Mouse (Mus musculus) gastrocnemius, postnatal 36 days (tissue): ENCODE measurements around the gene Xk. TPM values are rescaled to one million over a fixed set of nuclear protein-coding genes. Genes with fewer than 3 reads are reported as not detected.
"Not testable (repeated sequence)": the region's sequence is repeated elsewhere in the genome, so short reads cannot be mapped to it uniquely, and the experiment has no call there.

Experiments
- DNase-seq, 2 experiments: peaks; one replicate each; pipeline ENCODE4 v3.0.0; 2022
- intact Hi-C: fragments of 180-260 bp; cut with DNase I; formaldehyde crosslinking; loops from one replicate; pipeline ENCODE4 v1.15.1; 2025
- long read RNA-seq, 2 experiments: library from polyadenylated mRNA; stranded (forward); transcript quantifications; one replicate each; pipeline ENCODE4 v2.0.0; 2021
- total RNA-seq, 2 experiments: library from RNA; stranded (reverse); gene quantifications; 2 replicates each; pipeline ENCODE4 v1.2.3; 2021

The Xk gene
- 1 to 10 TPM; 3.5 to 4.2 TPM for total RNA-seq
- long read RNA-seq, experiment 1, full-length matches to known transcripts: 1 of 1 reads
- long read RNA-seq, experiment 1, partial matches to known transcripts: 0 of 1 reads
- long read RNA-seq, experiment 1, other reads (novel, unspliced or antisense): 0 of 1 reads
- long read RNA-seq, experiment 2, full-length matches to known transcripts: 1 of 3 reads
- long read RNA-seq, experiment 2, partial matches to known transcripts: 0 of 3 reads
- long read RNA-seq, experiment 2, other reads (novel, unspliced or antisense): 2 of 3 reads

DNA sequence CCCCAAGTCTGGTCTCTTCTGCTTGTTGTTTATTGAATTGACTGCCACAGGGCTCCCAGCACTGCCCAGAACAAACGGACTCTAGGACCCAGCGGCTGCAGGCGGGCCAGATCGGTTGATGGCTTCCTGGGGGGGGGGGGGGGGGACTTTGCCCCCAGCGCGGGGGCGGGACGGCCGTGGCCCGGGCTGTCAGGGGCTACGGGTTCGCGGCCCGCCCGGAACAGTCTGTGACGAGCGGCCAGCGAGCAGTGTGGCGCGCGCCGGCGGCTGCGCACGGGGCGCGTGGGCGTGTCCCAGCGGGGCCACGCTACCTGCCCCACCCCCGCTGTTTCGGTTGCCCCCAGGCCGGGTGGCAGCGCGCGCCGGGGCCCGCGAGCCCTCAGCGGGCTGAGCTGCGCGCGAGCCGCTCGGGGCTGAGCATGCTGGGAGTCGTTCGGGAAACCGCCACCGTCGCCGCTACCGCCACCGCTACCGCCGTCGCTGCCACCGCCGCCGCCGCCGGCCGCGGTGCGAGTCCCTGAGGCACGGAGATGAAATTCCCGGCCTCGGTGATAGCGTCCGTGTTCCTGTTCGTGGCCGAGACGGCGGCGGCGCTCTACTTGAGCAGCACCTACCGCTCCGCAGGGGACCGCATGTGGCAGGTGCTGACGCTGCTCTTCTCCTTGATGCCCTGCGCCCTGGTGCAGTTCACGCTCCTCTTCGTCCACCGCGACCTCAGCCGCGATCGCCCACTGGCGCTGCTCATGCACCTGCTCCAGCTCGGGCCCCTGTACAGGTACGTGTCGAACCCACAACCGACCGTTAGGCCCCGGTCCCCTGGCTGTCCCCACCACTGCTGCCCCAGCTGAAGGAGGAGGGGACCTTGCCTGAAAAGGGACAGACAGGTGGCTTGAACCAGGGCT, at the start of gene Xk:
Gene Xk, plus strand, starts transcription at position 297 of the 902 bp plus-strand sequence.
- peak; percentile 16 to 35 for DNase-seq
- intact Hi-C loops: no loop called here

DNA sequence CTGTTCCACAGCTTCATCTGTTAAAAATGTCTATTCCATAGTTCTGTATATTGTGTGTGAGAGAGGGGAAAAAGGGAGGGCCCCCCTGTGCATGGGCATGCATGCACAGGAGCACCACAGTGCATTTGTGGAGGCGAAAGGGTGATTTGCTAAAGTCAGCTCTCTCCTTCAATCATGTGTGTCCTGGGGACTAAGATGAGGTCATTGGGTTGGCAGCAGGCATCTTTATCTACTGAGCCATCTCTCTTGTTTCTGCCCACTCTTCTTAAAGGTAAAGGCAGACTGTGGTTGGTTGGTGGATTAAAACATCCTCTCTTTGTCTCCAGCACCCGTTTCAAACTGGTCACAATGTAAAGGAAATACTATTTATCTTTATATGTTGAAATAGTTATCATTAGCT, 45.5 kb upstream of the Xk start:
- intact Hi-C loops: no loop called here
- DNase-seq: no peak

DNA sequence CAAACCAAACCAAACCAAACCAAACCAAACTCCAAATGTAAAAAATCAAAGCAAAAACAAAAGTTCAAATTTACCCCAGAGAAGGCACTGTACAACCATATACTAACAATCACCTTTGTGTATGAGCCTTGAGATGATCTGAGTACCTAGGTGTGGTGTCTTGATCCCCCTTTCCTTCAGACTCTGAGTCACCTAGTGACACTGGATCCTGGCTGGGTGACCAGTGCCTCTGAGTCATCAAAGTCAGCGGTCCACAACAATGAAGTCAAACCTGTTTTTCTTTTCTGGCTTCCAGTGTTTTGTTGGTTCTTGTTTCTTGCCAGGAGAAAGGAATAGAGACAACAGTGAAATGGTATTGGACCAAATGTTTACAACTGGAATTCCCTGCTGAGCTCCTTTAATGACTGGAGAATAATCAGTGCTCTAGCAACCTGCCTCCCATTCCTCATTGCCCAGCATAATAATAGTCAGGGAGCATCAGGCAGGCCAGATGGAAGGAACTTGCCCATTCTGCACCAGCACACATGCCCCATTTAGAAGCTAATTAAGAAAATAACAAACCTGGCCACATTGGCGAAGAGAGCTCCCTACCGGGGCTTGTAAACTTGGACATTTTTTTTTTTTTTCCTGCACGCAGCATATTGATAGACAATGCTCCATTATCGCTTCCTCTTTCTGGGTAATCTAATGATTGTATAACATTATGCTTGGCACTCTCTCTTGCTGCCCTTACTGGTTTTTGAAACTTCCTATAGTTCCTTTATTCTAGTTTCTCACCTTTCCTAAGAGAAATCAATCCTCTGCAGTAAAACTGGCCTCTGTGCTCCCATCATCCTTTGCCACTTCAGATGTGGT, 31.6 kb upstream of the Xk start:
- intact Hi-C loops: no loop called here
- DNase-seq: no peak

DNA sequence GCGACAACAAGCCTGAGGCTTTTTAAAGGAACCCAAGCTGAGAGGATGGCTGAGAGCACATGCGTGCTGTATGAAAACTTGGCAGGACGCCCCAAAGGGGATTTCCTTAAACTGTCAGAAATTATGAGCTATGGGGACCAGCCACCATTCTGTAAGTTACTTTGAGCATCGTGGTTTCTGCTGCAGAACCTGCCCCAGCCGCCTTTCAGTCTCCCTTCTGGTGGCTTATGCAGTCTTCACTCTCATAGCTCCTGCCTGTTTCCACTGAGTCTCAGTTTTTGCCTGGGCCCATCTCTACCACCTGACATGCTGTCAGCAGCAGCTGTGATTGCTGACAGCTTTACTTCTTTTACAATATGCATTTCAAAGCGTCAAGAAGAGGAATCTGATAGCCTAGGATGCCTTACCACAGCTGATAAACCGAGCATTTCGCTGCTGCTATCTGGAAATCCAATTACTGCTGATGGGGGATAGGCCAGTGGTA, 29.1 kb upstream of the Xk start:
- no peak for DNase-seq
- intact Hi-C loops: no loop called here

- intact Hi-C loops: no loop called here
- no peak for DNase-seq
Observed at GRCm38 (mm10) chrX:9244603-9245336, 27.8 kb upstream of the Xk start.

DNA sequence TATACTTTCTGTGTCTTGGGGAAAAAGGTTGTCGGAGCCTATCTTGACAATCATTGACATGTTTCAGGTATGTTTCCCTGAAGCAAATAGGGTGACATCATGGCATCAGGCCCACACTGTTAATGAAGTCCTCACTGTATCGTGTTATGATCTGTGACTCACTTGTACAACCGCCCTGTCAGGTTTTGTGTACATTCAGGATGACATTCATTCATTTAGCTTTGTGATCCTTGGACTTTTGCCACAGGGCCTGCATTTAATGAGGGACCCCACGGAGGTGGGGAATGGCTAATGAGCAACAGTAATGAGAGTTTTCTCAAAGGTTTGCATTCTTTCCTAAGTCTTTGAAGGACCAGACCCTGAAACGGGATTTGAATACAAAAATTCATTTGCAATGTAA, 23.6 kb upstream of the Xk start:
- DNase-seq: no peak
- intact Hi-C loops: no loop called here

DNA sequence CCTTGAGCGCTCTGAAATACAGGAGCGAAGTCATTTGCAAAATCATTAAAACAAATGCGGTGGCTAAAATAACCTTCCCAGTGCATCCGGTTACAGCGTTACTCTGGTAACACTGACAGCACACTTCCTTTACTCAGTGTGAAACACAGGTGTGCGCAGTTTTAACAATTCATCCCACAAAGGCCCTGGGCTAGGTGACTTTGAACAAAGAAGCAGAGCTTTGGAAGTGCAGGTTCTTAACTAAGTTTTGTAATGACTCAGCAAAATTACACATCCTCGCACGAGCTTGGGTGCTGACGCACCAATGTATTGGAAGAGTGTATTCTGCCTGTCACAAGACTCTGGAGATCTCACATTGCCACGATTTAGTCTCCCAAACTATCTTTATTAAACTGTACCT, 18.6 kb upstream of the Xk start:
- intact Hi-C loops: no loop called here
- no peak for DNase-seq

DNA sequence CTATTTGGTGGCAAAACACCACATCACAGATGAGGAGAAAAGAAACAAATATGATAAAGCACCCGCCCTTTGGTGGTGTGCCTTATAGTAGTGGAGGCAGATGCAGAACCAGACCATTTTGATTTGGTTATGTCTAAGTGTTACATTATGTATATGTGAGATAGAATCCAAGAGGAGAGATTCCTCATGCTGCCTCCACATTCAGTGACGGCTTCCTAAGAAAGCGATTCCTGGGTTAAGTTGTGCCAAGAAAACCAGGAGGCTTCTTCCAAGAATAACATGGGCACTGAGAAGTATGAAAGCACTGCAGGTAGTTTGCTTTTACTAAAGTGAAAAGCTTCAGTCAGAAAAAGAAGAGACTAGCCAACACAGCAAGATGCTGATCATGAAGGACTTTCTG, 17.7 kb upstream of the Xk start:
- intact Hi-C loops: no loop called here
- DNase-seq: no peak

DNA sequence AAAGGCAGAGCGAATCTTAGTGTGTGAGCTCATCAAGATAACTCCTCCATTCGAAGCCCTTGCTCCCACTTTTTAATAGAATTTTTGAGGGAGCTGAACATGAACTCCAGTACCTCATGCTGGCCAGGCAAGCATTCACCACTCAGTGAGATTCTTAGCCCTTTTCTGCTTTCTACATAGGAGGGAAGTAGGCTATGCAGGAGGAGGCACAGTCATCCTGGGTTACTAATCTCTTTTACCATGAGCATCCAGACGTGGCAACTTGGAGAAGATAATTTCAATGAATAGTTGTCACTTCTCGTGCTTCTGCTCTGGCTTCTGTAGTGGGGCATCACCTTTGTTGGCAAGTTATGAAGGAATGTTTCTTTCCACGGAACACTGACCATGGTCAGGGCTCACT, 15.8 kb upstream of the Xk start, which contains the start of gene Gm14862:
Gene Gm14862, minus strand, starts transcription at position 134 of the 400 bp plus-strand sequence.
- intact Hi-C loops: no loop called here
- DNase-seq: no peak

- DNase-seq: no peak
- intact Hi-C loops: no loop called here
Observed at GRCm38 (mm10) chrX:9257831-9258230, 14.7 kb upstream of the Xk start.

DNA sequence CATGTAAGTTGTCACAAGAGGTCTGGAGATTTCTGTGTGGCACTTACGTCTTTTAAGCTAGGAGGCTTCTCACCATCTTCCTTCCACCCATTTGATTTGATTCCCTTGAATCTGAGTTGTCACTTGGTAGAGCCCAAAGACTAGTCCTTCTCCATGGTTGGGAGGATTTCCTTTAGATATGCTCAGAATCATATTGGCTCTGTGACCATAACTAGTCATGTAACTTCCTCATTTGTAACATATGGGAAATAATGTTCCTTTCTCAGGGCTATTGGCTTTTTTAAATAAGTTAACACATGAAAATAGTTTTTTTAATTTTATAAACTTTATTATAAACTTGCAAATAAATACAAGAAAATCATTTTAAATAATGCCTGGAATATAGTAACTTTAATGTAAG, 13.3 kb upstream of the Xk start:
- intact Hi-C loops: no loop called here

GRCm38 (mm10) chrX:9271112-9271511, 1.4 kb upstream of the Xk start:
- intact Hi-C loops: no loop called here
- DNase-seq: no peak

More for the DNA sequence above, 13.3 kb upstream of the Xk start:
- DNase-seq: no peak

- intact Hi-C loops: no loop called here
Observed at GRCm38 (mm10) chrX:9271947-9272459, 553 bp upstream of the Xk start.

DNA sequence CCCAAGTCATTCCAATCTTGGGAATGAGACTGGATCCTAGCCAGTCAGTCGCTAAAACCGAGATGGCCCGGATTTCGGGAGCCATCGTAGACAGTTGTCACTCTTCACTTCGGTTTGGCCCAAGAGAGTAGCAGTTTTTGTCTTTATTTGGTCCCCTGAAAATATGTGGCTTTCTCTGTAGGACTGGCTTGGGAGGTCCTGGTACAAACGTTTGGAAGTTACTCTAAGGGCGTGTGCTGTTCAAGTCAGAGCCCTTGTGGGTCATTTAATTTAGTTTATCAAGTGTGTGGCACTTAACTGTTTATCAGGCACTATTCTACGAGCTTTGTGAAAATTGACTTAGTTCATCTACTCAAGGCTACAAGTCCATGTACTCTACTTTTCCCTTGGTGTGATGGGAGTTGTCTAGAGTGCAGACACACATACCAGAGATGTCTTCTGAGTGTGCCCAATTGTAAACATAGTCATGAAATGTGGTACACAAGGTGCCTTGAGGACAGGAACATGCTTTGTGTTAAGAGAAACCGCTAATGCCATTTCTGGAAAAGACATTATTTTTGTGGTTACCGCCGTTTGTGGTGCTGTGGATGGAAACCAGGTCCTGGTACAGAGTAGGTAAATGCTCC, 934 bp downstream of the Xk start:
- intact Hi-C loops: no loop called here
- DNase-seq: no peak

More at GRCm38 (mm10) chrX:9271947-9272459, 553 bp upstream of the Xk start:
- no peak for DNase-seq

- intact Hi-C loops: no loop called here
- no peak for DNase-seq
Observed at GRCm38 (mm10) chrX:9274321-9274720, 1.8 kb downstream of the Xk start.

- DNase-seq, intact Hi-C loops: not testable (repeated sequence)
Observed at GRCm38 (mm10) chrX:9283464-9283863, 10.9 kb downstream of the Xk start, which contains the start of gene H2al1m. H2al1m (plus strand) TSS chrX:9283764.

DNA sequence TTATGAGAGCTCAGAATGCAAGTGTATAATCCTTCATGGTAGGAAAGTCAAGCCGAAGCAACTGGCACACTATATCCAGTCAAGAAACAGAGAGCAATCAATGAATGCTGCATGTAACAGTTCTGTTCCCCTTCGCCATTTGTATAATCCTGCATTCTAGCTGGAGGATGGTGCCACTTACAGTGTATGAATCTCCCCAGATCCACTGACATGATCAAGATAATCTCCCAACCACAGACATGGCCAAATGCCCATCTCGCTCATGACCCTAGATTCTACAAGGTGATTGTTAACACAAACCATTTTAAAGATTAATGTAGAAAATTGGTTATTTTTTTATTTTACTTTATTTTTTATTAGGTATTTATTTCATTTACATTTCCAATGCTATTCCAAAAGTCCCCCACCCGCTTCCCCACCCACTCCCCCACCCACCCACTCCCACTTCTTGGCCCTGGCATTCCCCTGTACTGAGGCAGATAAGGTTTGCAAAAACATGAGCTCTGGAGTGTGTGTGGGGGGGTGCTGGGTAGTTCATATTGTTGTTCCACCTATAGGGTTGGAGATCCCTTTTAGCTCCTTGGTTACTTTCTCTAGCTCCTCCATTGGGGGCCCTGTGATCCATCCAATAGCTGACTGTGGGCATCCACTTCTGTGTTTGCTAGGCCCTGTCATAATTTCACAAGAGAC, 20.7 kb downstream of the Xk start:
- DNase-seq, intact Hi-C loops: not testable (repeated sequence)

- intact Hi-C loops: no loop called here
- DNase-seq: no peak
Observed at GRCm38 (mm10) chrX:9298413-9298864, 25.9 kb downstream of the Xk start.
